Mouse (Mus musculus) ES-E14 (cell line): ENCODE results near the gene Gatad2b. TPM values are rescaled to one million over a fixed set of nuclear protein-coding genes. Genes with fewer than 3 reads are reported as not detected.

Source experiments
- DNase-seq: peaks from one replicate; pipeline ENCODE4 v3.0.0-alpha.2; 2013; ENCODE audit warnings: low read depth, low spot score
- H3K27ac ChIP-seq: 2 replicates; pipeline ENCODE4 v1.5.1; 2012; ENCODE audit warnings: low read depth, mild to moderate bottlenecking, low read length, moderate library complexity, mixed read lengths; ENCODE audit not compliant: poor library complexity, insufficient read depth, severe bottlenecking
- H3K36me3 ChIP-seq: 2 replicates; pipeline ENCODE4 v1.6.1; 2012; ENCODE audit warnings: mild to moderate bottlenecking, low read length, moderate library complexity, mixed read lengths; ENCODE audit not compliant: control insufficient read depth, poor library complexity, insufficient read depth, severe bottlenecking
- H3K4me1 ChIP-seq, 2 experiments: fragments of 150-350 bp in 1 of 2; sonication (generic) in 1 of 2; 2 replicates each; pipeline ENCODE4 v1.6.1; 2012; ENCODE audit warnings: low read length in 2 of 2, mild to moderate bottlenecking in 1 of 2, mixed read lengths in 1 of 2; ENCODE audit not compliant: control insufficient read depth in 2 of 2, insufficient read depth in 2 of 2, poor library complexity in 1 of 2
- H3K4me3 ChIP-seq, 2 experiments: fragments of 150-350 bp in 1 of 2; sonication (generic) in 1 of 2; 2 replicates each; pipeline ENCODE4 v1.5.1; 2012; ENCODE audit warnings: low read length in 2 of 2, low read depth in 1 of 2, mild to moderate bottlenecking in 1 of 2, mixed read lengths in 1 of 2; ENCODE audit not compliant: insufficient read depth in 1 of 2, poor library complexity in 1 of 2, severe bottlenecking in 1 of 2
- H3K9ac ChIP-seq: 2 replicates; pipeline ENCODE4 v1.6.1; 2012; ENCODE audit warnings: low read depth, mild to moderate bottlenecking, low read length, mixed read lengths; ENCODE audit not compliant: poor library complexity, insufficient read depth, severe bottlenecking
- H3K9me3 ChIP-seq: fragments of 150-350 bp; sonication (generic); 2 replicates; pipeline ENCODE4 v1.6.1; 2012; ENCODE audit warnings: low read depth, mild to moderate bottlenecking, low read length; ENCODE audit not compliant: control insufficient read depth, insufficient read depth
- CHD2 ChIP-seq: IDR thresholded peaks from 2 replicates; pipeline ENCODE4 v1.6.1; 2014; ENCODE audit warnings: mild to moderate bottlenecking, low read depth, low read length, inconsistent platforms
- HCFC1 ChIP-seq: IDR thresholded peaks from 2 replicates; pipeline ENCODE4 v1.6.1; 2012; ENCODE audit warnings: low read length, inconsistent platforms, borderline replicate concordance; ENCODE audit not compliant: insufficient read depth
- MAFK ChIP-seq: IDR thresholded peaks from 2 replicates; pipeline ENCODE4 v1.6.1; 2014; ENCODE audit warnings: mild to moderate bottlenecking, low read depth, low read length, inconsistent platforms; ENCODE audit not compliant: insufficient read depth
- ZC3H11A ChIP-seq: IDR thresholded peaks from 2 replicates; pipeline ENCODE4 v1.6.1; 2012; ENCODE audit warnings: low read depth, mild to moderate bottlenecking, inconsistent platforms, low read length, borderline replicate concordance
- ZNF384 ChIP-seq: IDR thresholded peaks from 2 replicates; pipeline ENCODE4 v1.6.1; 2012; ENCODE audit warnings: low read depth, low read length, inconsistent platforms
- in situ Hi-C, 2 experiments: fragments of 600-800 bp; cut with MboI; formaldehyde crosslinking; loops; one replicate each; pipeline ENCODE4 v1.15.1; 2025; ENCODE audit warnings: low sequenced_read_pairs in 2 of 2, inconsistent platforms in 1 of 2; ENCODE audit not compliant: unreplicated experiment in 2 of 2
- total RNA-seq: library from RNA; depleted of rRNA; stranded (reverse); fragments of 300-350 nt; gene quantifications from 2 replicates; pipeline ENCODE4 v1.2.3, GENCODE M21; 2012

Gatad2b gene
- total RNA-seq, 1 experiment = 20.9 TPM

DNA sequence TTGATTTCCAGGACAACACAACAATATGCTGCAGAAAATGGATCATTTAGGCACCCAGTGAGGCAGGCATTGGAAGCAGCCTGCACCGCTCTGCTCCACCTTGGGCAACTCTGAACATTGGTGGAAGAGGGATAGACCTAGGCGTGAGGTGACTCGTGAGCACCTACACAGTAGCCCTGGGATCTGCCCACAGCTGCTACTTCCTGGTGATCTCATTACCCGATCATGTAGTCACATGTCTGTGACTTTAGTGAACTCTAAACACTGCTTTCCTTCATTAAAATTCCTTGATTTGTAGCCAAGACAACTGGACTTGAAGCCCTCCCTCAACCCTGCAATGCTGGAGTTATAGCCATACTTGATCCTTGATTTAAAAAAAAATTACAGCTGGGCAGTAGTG is 81.4 kb downstream of the Gatad2b start:
- Histone ChIP-seq H3K9me3 (no peaks in the 10 kb centered on the region), H3K9ac (no peak overlapping the region), H3K4me3 (no peak overlapping the region), H3K36me3 (no peaks in the 10 kb centered on the region), H3K27ac (no peak overlapping the region), H3K4me1 (0 out of 4 replicates have a peak, but pooled peaks cover 0 to 2% of the 10 kb centered on the region in 2 experiments)
- TF ChIP-seq CHD2 = no peak
- TF ChIP-seq ZC3H11A = no peak
- no peak for TF ChIP-seq HCFC1
- no peak for TF ChIP-seq ZNF384
- no peak for TF ChIP-seq MAFK
- in situ Hi-C loops = no loop called here
- DNase-seq = no peak

DNA sequence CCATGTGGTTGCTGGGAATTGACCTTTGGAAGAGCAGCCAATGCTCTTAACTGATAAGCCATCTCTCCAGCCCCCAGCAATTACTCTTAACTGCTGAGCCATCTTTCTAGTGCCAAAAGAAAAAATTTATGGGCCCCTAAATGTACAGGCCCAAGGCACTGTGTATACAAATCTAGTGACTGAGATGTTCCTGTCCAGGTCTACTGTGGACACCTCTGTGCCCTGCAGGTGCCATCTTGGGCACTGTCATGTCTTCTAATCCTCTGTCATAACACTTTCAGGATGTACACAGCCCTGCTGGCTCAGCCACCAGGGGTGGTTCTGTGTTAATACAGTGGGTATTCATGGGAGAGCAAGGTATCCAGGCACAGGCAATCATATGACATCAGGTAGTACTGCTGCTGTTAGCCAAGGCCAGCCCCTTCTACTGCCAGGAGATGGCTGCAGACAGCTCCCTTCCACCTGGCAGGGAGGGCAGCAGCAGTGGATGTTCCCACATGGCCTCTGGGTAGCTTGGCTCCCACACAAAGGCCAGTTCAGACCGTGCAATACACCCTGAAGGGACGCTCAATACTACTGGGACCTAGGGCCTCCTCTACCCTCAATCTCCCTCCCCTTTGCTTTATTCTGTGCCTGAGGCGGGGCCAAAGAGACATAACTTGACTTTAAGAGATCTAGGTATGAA is 82.7 kb downstream of the Gatad2b start:
- Histone ChIP-seq H3K27ac (no peak overlapping the region), H3K36me3 (no peaks in the 10 kb centered on the region), H3K4me3 (no peak overlapping the region), H3K4me1 (0 out of 4 replicates have a peak, but pooled peaks cover 0 to 2% of the 10 kb centered on the region in 2 experiments), H3K9me3 (no peaks in the 10 kb centered on the region), H3K9ac (no peak overlapping the region)
- in situ Hi-C loops = no loop called here
- no peak for TF ChIP-seq CHD2
- TF ChIP-seq HCFC1 = no peak
- TF ChIP-seq MAFK = no peak
- TF ChIP-seq ZNF384 = no peak
- TF ChIP-seq ZC3H11A = no peak
- DNase-seq = no peak

DNA sequence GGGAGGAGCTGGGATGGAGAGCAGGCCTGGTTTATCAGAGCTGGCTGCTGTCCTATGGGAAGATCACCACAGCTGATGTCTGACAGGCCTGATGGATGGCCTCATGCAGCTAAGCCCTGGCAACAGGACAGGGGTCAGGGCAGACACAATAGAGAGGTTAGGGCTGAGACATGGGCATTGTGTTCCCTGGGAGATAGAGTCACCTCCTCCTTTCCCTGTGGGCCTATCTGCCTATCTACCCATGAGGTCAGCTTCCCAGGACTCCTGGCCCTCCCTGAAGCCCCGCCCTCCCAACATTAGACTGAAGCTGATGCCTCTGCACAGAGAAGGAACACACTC is 83.2 kb downstream of the Gatad2b start:
- Histone ChIP-seq H3K4me1 (peaks cover under 1 to 2% of the 10 kb centered on the region in 2 experiments; a peak in 1 of 4 replicates), H3K9me3 (no peaks in the 10 kb centered on the region), H3K36me3 (no peaks in the 10 kb centered on the region), H3K4me3 (no peak overlapping the region), H3K9ac (no peak overlapping the region), H3K27ac (no peak overlapping the region)
- in situ Hi-C loops = no loop called here
- TF ChIP-seq ZC3H11A (no peak), MAFK (no peak), CHD2 (no peak), HCFC1 (no peak), ZNF384 (no peak)
- no peak for DNase-seq

DNA sequence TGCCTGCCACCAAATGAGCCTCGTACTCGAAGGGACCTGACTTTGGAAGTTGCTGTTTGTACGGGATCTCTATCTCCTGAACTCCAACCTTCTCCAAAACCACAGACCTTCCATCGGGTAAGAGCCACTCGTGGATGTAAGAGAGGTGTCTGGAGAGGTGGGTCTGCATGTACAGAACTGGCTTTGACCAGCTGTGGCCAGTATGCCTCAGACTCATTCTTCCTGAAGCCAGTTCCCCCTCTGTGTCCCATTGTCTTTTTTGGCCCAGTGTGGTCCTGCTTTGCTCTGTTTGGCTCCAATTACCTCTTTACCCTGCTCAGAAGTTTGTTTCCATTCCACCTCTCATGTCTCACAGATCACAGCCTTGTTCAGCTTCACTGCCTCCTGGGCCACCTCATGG is 85.5 kb downstream of the Gatad2b start:
- in situ Hi-C loops = no loop called here
- DNase-seq = no peak
- TF ChIP-seq ZC3H11A = no peak
- Histone ChIP-seq H3K36me3 (no peaks in the 10 kb centered on the region), H3K4me3 (no peak overlapping the region), H3K9ac (no peak overlapping the region), H3K9me3 (no peaks in the 10 kb centered on the region), H3K4me1 (peaks cover 2 to 3% of the 10 kb centered on the region in 2 experiments; a peak in 1 of 4 replicates), H3K27ac (no peak overlapping the region)

DNA sequence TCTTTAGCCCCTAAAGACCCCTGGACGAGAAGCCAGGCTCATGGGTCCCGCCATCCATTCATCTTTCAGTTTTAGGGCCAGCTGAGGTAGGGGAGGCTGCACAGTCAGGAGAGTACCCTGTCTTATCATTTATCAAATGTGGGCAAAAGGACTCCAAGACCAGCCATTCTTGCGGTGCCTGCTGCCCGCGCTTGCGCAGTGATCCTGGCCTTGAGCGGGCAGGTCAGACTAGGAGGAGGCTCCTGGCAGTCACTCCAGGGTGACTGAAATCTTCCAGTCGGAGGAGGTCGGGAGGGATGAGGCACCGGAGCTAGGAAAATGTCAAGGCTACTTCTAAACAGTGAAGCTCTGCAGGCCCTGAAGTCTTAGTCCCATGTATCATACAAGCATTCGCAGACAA is 88.7 kb downstream of the Gatad2b start:
- Histone ChIP-seq H3K4me3 (no peak overlapping the region; a peak in 1 of 4 replicates), H3K4me1 (peaks cover 3 to 11% of the 10 kb centered on the region in 2 experiments; a peak in 3 of 4 replicates), H3K9ac (0 out of 2 replicates have a peak overlapping the region, but pooled peaks have one; percentile 8), H3K36me3 (peaks cover 2% of the 10 kb centered on the region; the same call in 1 of the 2 replicates), H3K27ac (no peak overlapping the region), H3K9me3 (no peaks in the 10 kb centered on the region)
- TF ChIP-seq HCFC1 (no peak), ZC3H11A (no peak), CHD2 (no peak), MAFK (no peak; the same call in 1 of the 2 replicates), ZNF384 (no peak)
- DNase-seq = no peak
- in situ Hi-C loops = no loop called here
